Mouse (Mus musculus) E14TG2a.4 (cell line): ENCODE data around the gene Lmntd1.

Experiments
- CTCF ChIP-seq: conservative IDR thresholded peaks from 2 replicates; pipeline ENCODE4 v1.5.1; 2014; ENCODE audit warnings: low read length
- POU5F1 ChIP-seq: IDR thresholded peaks from 2 replicates; pipeline ENCODE4 v1.6.1; 2014; ENCODE audit warnings: low read length, borderline replicate concordance

GRCm38 (mm10) chr6:145382586-145383380, 231.3 kb downstream of the Lmntd1 start:
- TF ChIP-seq CTCF (no peak), POU5F1 (no peak)
